Mouse (Mus musculus): ENCODE results near the gene Riok2. TPM values are rescaled to one million over a fixed set of nuclear protein-coding genes. Genes with fewer than 3 reads are reported as not detected.

Gene Riok2
- polyA plus RNA-seq, 1 experiment, result 16.6 TPM

DNA sequence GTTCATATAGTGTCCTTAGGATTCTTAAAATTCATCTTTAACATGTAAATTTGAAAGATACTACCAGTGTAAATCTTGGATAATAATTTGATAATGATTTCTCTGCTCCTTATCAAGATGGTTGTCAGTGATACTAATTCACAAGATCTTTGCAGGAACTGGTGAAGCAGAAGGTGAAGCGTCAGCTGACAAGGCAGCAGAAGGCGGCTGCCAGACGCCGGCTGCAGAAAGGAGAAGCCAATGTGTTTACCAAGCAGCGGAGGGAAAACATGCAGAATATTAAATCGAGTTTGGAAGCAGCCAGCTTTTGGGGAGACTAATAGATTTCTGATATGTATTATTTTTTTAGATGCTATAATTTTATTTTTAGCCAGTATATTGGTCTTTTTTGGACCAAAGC lies 19.2 kb downstream of the Riok2 start:
- H3K4me3 ChIP-seq (ENCODE audit: insufficient read depth, poor library complexity, severe bottlenecking), result no peak overlapping the region

DNA sequence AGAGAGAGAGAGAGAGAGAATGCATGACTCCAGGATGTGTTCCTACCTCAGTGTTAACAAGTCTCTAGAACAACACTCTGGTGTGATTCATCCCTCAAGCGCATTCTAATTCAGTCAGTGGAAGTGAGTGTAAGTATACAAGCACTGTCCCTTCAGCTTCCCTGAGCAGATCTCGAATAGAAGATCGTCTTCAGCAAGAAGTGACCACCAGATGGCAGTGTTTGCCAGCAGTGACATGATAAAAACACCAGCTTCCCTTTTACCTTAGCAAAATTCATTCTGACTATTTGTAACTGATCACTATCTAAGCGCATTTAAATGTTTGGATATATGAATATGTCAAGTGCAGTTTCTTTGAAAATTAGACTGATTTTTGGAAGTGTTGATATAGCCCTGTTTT lies 20.2 kb downstream of the Riok2 start:
- H3K4me3 ChIP-seq (ENCODE audit: insufficient read depth, poor library complexity, severe bottlenecking), result no peak overlapping the region
- no peaks in the 10 kb centered on the region for H3K79me2 ChIP-seq (ENCODE audit: control insufficient read depth, insufficient read depth)
- H3K27me3 ChIP-seq (ENCODE audit: control insufficient read depth, insufficient read depth, insufficient read length), result no peaks in the 10 kb centered on the region
- no peak overlapping the region for H3ac ChIP-seq (ENCODE audit: control insufficient read depth, insufficient read length, low read depth)
- H3K36me3 ChIP-seq (ENCODE audit: control insufficient read depth, insufficient read depth), result peaks cover 56% of the 10 kb centered on the region
- no peaks in the 10 kb centered on the region for H3K79me3 ChIP-seq (ENCODE audit: low read depth)
- TF ChIP-seq MYOD1 (IDR thresholded peaks at IDR 0.05; ENCODE audit: control insufficient read depth, insufficient read length, low read depth) (no peak), MAX (IDR thresholded peaks at IDR 0.05) (no peak), USF1 (IDR thresholded peaks at IDR 0.05; ENCODE audit: low read depth) (no peak), CTCF (IDR thresholded peaks at IDR 0.05; ENCODE audit: control insufficient read depth, insufficient read depth, insufficient read length) (no peak), CEBPB (IDR thresholded peaks at IDR 0.05; ENCODE audit: low read depth) (no peak), MYOG (IDR thresholded peaks at IDR 0.05; ENCODE audit: control insufficient read depth, extremely low read depth, insufficient read length) (no peak), FOSL1 (IDR thresholded peaks at IDR 0.05; ENCODE audit: insufficient read depth, low read length, poor library complexity, severe bottlenecking) (no peak)

More for the DNA sequence above, 19.2 kb downstream of the Riok2 start:
- Histone ChIP-seq H3K27me3 (ENCODE audit: control insufficient read depth, insufficient read depth, insufficient read length) (no peaks in the 10 kb centered on the region), H3K36me3 (ENCODE audit: control insufficient read depth, insufficient read depth) (peaks cover 65% of the 10 kb centered on the region), H3ac (ENCODE audit: control insufficient read depth, insufficient read length, low read depth) (no peak overlapping the region), H3K79me2 (ENCODE audit: control insufficient read depth, insufficient read depth) (no peaks in the 10 kb centered on the region), H3K79me3 (ENCODE audit: low read depth) (no peaks in the 10 kb centered on the region)
- TF ChIP-seq CTCF (IDR thresholded peaks at IDR 0.05; ENCODE audit: control insufficient read depth, insufficient read depth, insufficient read length), result no peak
- TF ChIP-seq USF1 (IDR thresholded peaks at IDR 0.05; ENCODE audit: low read depth), result no peak
- no peak for TF ChIP-seq MYOD1 (IDR thresholded peaks at IDR 0.05; ENCODE audit: control insufficient read depth, insufficient read length, low read depth)
- no peak for TF ChIP-seq MYOG (IDR thresholded peaks at IDR 0.05; ENCODE audit: control insufficient read depth, extremely low read depth, insufficient read length)
- TF ChIP-seq MAX (IDR thresholded peaks at IDR 0.05), result no peak
- TF ChIP-seq FOSL1 (IDR thresholded peaks at IDR 0.05; ENCODE audit: insufficient read depth, low read length, poor library complexity, severe bottlenecking), result no peak
- no peak for TF ChIP-seq CEBPB (IDR thresholded peaks at IDR 0.05; ENCODE audit: low read depth)

- H3K36me3 ChIP-seq (ENCODE audit: control insufficient read depth, insufficient read depth), result peaks cover 33% of the 10 kb centered on the region
- H3K79me3 ChIP-seq (ENCODE audit: low read depth), result no peaks in the 10 kb centered on the region
- no peaks in the 10 kb centered on the region for H3K79me2 ChIP-seq (ENCODE audit: control insufficient read depth, insufficient read depth)
- no peaks in the 10 kb centered on the region for H3K27me3 ChIP-seq (ENCODE audit: control insufficient read depth, insufficient read depth, insufficient read length)
- H3ac ChIP-seq (ENCODE audit: control insufficient read depth, insufficient read length, low read depth), result no peak overlapping the region
- no peak overlapping the region for H3K4me3 ChIP-seq (ENCODE audit: insufficient read depth, poor library complexity, severe bottlenecking)
- no peak for TF ChIP-seq CEBPB (IDR thresholded peaks at IDR 0.05; ENCODE audit: low read depth)
- no peak for TF ChIP-seq CTCF (IDR thresholded peaks at IDR 0.05; ENCODE audit: control insufficient read depth, insufficient read depth, insufficient read length)
- TF ChIP-seq MYOD1 (IDR thresholded peaks at IDR 0.05; ENCODE audit: control insufficient read depth, insufficient read length, low read depth), result no peak
- TF ChIP-seq FOSL1 (IDR thresholded peaks at IDR 0.05; ENCODE audit: insufficient read depth, low read length, poor library complexity, severe bottlenecking), result no peak
- TF ChIP-seq MYOG (IDR thresholded peaks at IDR 0.05; ENCODE audit: control insufficient read depth, extremely low read depth, insufficient read length), result no peak
- no peak for TF ChIP-seq MAX (IDR thresholded peaks at IDR 0.05)
- TF ChIP-seq USF1 (IDR thresholded peaks at IDR 0.05; ENCODE audit: low read depth), result no peak
These were observed 22.8 kb downstream of the Riok2 start for GRCm38 (mm10) chr17:17396869-17397268.

- Histone ChIP-seq H3K79me2 (ENCODE audit: control insufficient read depth, insufficient read depth) (no peaks in the 10 kb centered on the region), H3K27me3 (ENCODE audit: control insufficient read depth, insufficient read depth, insufficient read length) (no peaks in the 10 kb centered on the region), H3ac (ENCODE audit: control insufficient read depth, insufficient read length, low read depth) (no peak overlapping the region), H3K79me3 (ENCODE audit: low read depth) (no peaks in the 10 kb centered on the region), H3K4me3 (ENCODE audit: insufficient read depth, poor library complexity, severe bottlenecking) (no peak overlapping the region), H3K36me3 (ENCODE audit: control insufficient read depth, insufficient read depth) (peaks cover 25% of the 10 kb centered on the region)
- TF ChIP-seq USF1 (IDR thresholded peaks at IDR 0.05; ENCODE audit: low read depth) (no peak), MYOG (IDR thresholded peaks at IDR 0.05; ENCODE audit: control insufficient read depth, extremely low read depth, insufficient read length) (no peak), CEBPB (IDR thresholded peaks at IDR 0.05; ENCODE audit: low read depth) (no peak), CTCF (IDR thresholded peaks at IDR 0.05; ENCODE audit: control insufficient read depth, insufficient read depth, insufficient read length) (no peak), FOSL1 (IDR thresholded peaks at IDR 0.05; ENCODE audit: insufficient read depth, low read length, poor library complexity, severe bottlenecking) (no peak), MYOD1 (IDR thresholded peaks at IDR 0.05; ENCODE audit: control insufficient read depth, insufficient read length, low read depth) (no peak), MAX (IDR thresholded peaks at IDR 0.05) (no peak)
These were observed 24.6 kb downstream of the Riok2 start for GRCm38 (mm10) chr17:17398664-17399063.

DNA sequence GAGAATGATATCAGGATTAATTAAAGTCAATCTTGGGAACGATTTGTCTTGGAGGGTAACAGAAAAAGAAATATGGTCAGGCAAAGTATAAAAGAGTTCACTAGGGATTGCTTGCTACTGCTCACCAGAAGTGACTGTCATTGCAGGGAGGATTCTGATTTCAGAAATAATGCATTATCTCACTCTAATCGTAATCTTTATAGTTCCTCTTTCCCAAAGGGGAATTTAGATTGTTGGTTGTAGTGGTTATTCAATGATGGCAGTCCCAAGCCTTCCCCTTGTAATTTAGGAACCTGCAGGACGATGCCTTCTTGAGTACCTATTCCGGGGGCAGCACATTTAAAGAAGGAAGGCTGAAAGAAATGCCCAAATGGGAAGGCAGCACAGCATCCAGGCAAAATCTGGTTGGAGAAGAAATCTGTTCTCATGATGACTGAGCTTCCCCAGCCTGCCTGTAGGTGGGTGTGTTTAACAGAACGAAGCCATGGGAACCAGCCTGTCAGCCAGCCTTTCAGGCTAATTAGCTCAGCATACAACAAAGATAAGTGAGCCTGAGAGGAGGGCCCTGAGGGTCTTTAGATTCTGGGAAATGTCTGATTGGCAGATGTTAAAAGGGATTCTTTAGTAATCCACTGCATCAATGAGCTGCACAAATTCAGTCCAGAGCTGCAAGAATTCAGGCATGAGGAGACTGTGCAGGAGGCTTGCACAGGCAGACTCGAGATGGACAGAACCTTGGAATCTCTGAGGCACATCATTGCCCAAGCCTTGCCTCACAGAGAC lies 28.3 kb downstream of the Riok2 start, which contains the start of gene Lix1:
Gene Lix1, plus strand, starts transcription at position 451 of the 783 bp plus-strand sequence.
- TF ChIP-seq USF1 (IDR thresholded peaks at IDR 0.05; ENCODE audit: low read depth) (no peak), MAX (IDR thresholded peaks at IDR 0.05) (no peak), FOSL1 (IDR thresholded peaks at IDR 0.05; ENCODE audit: insufficient read depth, low read length, poor library complexity, severe bottlenecking) (no peak), MYOG (IDR thresholded peaks at IDR 0.05; ENCODE audit: control insufficient read depth, extremely low read depth, insufficient read length) (no peak), CEBPB (IDR thresholded peaks at IDR 0.05; ENCODE audit: low read depth) (no peak), CTCF (IDR thresholded peaks at IDR 0.05; ENCODE audit: control insufficient read depth, insufficient read depth, insufficient read length) (peak; percentile 38), MYOD1 (IDR thresholded peaks at IDR 0.05; ENCODE audit: control insufficient read depth, insufficient read length, low read depth) (no peak)
- Histone ChIP-seq H3K4me3 (ENCODE audit: insufficient read depth, poor library complexity, severe bottlenecking) (no peak within 1 kb of the TSS), H3K79me3 (ENCODE audit: low read depth) (no peaks in the 10 kb centered on the region), H3ac (ENCODE audit: control insufficient read depth, insufficient read length, low read depth) (no peak within 1 kb of the TSS), H3K27me3 (ENCODE audit: control insufficient read depth, insufficient read depth, insufficient read length) (no peaks in the 10 kb centered on the region), H3K79me2 (ENCODE audit: control insufficient read depth, insufficient read depth) (no peaks in the 10 kb centered on the region), H3K36me3 (ENCODE audit: control insufficient read depth, insufficient read depth) (no peaks in the 10 kb centered on the region)
